Mouse (Mus musculus): ENCODE data around the gene Zar1l.

DNA sequence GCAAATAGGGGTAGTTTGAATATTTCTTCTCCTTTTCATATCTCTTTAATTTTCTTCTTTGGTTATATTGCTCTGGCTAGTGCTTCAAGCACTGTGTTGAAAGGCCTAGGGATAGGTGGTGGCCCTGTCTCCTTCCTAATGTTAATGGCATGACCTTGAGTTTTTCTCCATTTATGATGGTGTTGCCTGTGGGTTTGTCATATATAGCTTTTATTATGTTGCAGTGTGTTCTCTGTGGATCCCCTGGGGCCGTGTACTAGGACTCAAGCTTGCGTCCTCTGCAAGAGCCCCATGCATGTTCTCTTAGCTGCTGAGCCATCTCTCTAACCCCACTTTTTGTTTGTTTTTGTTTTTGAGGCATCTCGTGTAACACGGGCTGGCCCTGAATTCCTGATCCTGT lies 40.6 kb downstream of the Zar1l start:
- TF ChIP-seq GATA1 (IDR thresholded peaks at IDR 0.05; ENCODE audit: low read length) = no peak
- no peak for TF ChIP-seq TAL1 (IDR thresholded peaks at IDR 0.05; ENCODE audit: low read length)
